Mouse (Mus musculus): ENCODE results near the gene Tnfrsf11a. TPM values are rescaled to one million over a fixed set of nuclear protein-coding genes. Genes with fewer than 3 reads are reported as not detected.

Gene Tnfrsf11a
- 0.36 and 0.82 TPM in 2 replicates for polyA plus RNA-seq (2014; fragmentation: Nextera tagmentation; extraction: Ambion mirVana)

GRCm38 (mm10) chr1:105780457-105781364 lies at the start of gene Tnfrsf11a:
Gene Tnfrsf11a, plus strand, starts transcription at chr1:105780718.
- Histone ChIP-seq H3K36me3 (ENCODE audit: control insufficient read depth, insufficient read depth, low read length) (no peaks in the 10 kb centered on the region), H3K4me3 (ENCODE audit: low read depth, low read length) (peak within 1 kb of the TSS; percentile 57), H3K9ac (replicated peaks; ENCODE audit: low read depth, low read length) (peak within 1 kb of the TSS; percentile 63), H3K27me3 (ENCODE audit: control insufficient read depth, insufficient read depth, low read length) (0 out of 2 replicates have a peak, but pooled peaks cover 6% of the 10 kb centered on the region), H3K9me3 (ENCODE audit: control insufficient read depth, low read length) (no peaks in the 10 kb centered on the region), H3K4me2 (ENCODE audit: low read depth, low read length) (peak within 1 kb of the TSS; percentile 92), H3K27ac (ENCODE audit: low read depth, low read length) (no peak within 1 kb of the TSS), H3K4me1 (ENCODE audit: control insufficient read depth, insufficient read depth, low read length) (no peaks in the 10 kb centered on the region)
- peak; percentile 88 for ATAC-seq (ENCODE audit: low read depth)
- WGBS: 4% methylated on average over 62 of the region's 77 CpGs

DNA sequence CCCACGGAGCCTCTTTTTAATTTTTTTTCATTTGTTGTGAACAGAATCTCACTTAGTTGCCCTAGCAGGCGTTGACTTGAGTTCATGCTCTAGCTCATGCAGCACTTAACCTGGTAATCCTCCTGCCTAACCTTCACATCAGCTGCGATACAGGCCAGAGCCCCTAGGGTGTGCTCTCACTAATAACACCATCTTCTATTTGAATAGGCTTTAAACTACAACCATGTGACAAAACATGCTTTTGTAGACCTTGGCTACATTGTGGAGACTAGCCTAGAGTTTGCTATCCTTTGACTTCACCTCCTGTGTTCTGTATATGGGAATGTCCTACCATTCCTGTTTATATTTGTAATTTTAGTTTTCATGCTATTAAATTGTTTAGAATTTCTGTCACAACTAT lies 45.2 kb upstream of the Tnfrsf11a start:
- 80% methylated on average over 3 of the region's 3 CpGs for WGBS
- H3K4me3 ChIP-seq (ENCODE audit: low read depth, low read length): no peak overlapping the region
- no peak overlapping the region for H3K4me2 ChIP-seq (ENCODE audit: low read depth, low read length)

DNA sequence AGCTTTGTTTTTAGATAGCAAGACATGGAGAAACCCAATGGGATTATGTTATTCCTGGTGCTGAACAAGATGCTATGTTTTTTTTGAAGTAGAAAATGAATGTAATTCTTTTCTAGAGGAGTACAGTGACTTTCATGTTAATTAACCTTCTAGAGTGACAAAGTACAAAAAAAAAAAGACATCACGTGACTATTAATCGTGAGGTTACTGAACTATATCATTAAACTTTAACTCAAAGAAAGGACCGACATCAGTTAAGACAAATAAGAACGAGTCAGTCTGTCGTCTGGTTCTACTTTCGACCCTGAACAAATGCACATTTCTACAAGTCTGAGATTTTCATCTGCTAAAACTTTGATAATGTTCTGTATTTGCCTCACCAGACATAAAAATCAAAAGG lies 42.2 kb upstream of the Tnfrsf11a start:
- H3K27me3 ChIP-seq (ENCODE audit: control insufficient read depth, insufficient read depth, low read length): no peaks in the 10 kb centered on the region
- ATAC-seq (ENCODE audit: low read depth): no peak
- 94% methylated on average over 6 of the region's 6 CpGs for WGBS
- no peaks in the 10 kb centered on the region for H3K4me1 ChIP-seq (ENCODE audit: control insufficient read depth, insufficient read depth, low read length)
- no peak overlapping the region for H3K4me2 ChIP-seq (ENCODE audit: low read depth, low read length)
- peaks cover 12% of the 10 kb centered on the region; the same call in 1 of the 2 replicates for H3K36me3 ChIP-seq (ENCODE audit: control insufficient read depth, insufficient read depth, low read length)
- H3K4me3 ChIP-seq (ENCODE audit: low read depth, low read length): no peak overlapping the region
- no peak overlapping the region for H3K9ac ChIP-seq (replicated peaks; ENCODE audit: low read depth, low read length)
- no peak overlapping the region for H3K27ac ChIP-seq (ENCODE audit: low read depth, low read length)
- no peaks in the 10 kb centered on the region for H3K9me3 ChIP-seq (ENCODE audit: control insufficient read depth, low read length)

More for the DNA sequence above, 45.2 kb upstream of the Tnfrsf11a start:
- Histone ChIP-seq H3K4me1 (ENCODE audit: control insufficient read depth, insufficient read depth, low read length) (no peaks in the 10 kb centered on the region), H3K27me3 (ENCODE audit: control insufficient read depth, insufficient read depth, low read length) (no peaks in the 10 kb centered on the region), H3K36me3 (ENCODE audit: control insufficient read depth, insufficient read depth, low read length) (peaks cover 10% of the 10 kb centered on the region; the same call in 1 of the 2 replicates), H3K9me3 (ENCODE audit: control insufficient read depth, low read length) (no peaks in the 10 kb centered on the region), H3K9ac (replicated peaks; ENCODE audit: low read depth, low read length) (no peak overlapping the region), H3K27ac (ENCODE audit: low read depth, low read length) (no peak overlapping the region)
- no peak for ATAC-seq (ENCODE audit: low read depth)

GRCm38 (mm10) chr1:105739493-105739892 lies 41.0 kb upstream of the Tnfrsf11a start:
- H3K9me3 ChIP-seq (ENCODE audit: control insufficient read depth, low read length): no peaks in the 10 kb centered on the region
- no peak overlapping the region for H3K4me3 ChIP-seq (ENCODE audit: low read depth, low read length)
- no peak overlapping the region for H3K27ac ChIP-seq (ENCODE audit: low read depth, low read length)
- no peaks in the 10 kb centered on the region for H3K27me3 ChIP-seq (ENCODE audit: control insufficient read depth, insufficient read depth, low read length)
- no peak overlapping the region for H3K9ac ChIP-seq (replicated peaks; ENCODE audit: low read depth, low read length)
- no peak for ATAC-seq (ENCODE audit: low read depth)
- H3K4me2 ChIP-seq (ENCODE audit: low read depth, low read length): no peak overlapping the region
- H3K36me3 ChIP-seq (ENCODE audit: control insufficient read depth, insufficient read depth, low read length): peaks cover 20% of the 10 kb centered on the region; the same call in 1 of the 2 replicates
- H3K4me1 ChIP-seq (ENCODE audit: control insufficient read depth, insufficient read depth, low read length): no peaks in the 10 kb centered on the region

- Histone ChIP-seq H3K9ac (replicated peaks; ENCODE audit: low read depth, low read length) (no peak overlapping the region), H3K4me3 (ENCODE audit: low read depth, low read length) (no peak overlapping the region), H3K4me2 (ENCODE audit: low read depth, low read length) (no peak overlapping the region), H3K27ac (ENCODE audit: low read depth, low read length) (no peak overlapping the region), H3K27me3 (ENCODE audit: control insufficient read depth, insufficient read depth, low read length) (no peaks in the 10 kb centered on the region), H3K9me3 (ENCODE audit: control insufficient read depth, low read length) (no peaks in the 10 kb centered on the region), H3K36me3 (ENCODE audit: control insufficient read depth, insufficient read depth, low read length) (peaks cover 30% of the 10 kb centered on the region; the same call in 1 of the 2 replicates), H3K4me1 (ENCODE audit: control insufficient read depth, insufficient read depth, low read length) (no peaks in the 10 kb centered on the region)
- no peak for ATAC-seq (ENCODE audit: low read depth)
- WGBS: 92% methylated on average over 1 of the region's 1 CpGs
These were observed 38.0 kb upstream of the Tnfrsf11a start for GRCm38 (mm10) chr1:105742481-105742880.

- Histone ChIP-seq H3K27ac (ENCODE audit: low read depth, low read length) (no peak overlapping the region), H3K27me3 (ENCODE audit: control insufficient read depth, insufficient read depth, low read length) (no peaks in the 10 kb centered on the region), H3K9ac (replicated peaks; ENCODE audit: low read depth, low read length) (no peak overlapping the region), H3K4me3 (ENCODE audit: low read depth, low read length) (no peak overlapping the region), H3K36me3 (ENCODE audit: control insufficient read depth, insufficient read depth, low read length) (peaks cover 33% of the 10 kb centered on the region), H3K4me1 (ENCODE audit: control insufficient read depth, insufficient read depth, low read length) (no peaks in the 10 kb centered on the region), H3K9me3 (ENCODE audit: control insufficient read depth, low read length) (no peaks in the 10 kb centered on the region), H3K4me2 (ENCODE audit: low read depth, low read length) (no peak overlapping the region)
- WGBS: 91% methylated on average over 1 of the region's 1 CpGs
- ATAC-seq (ENCODE audit: low read depth): no peak
These were observed 34.1 kb upstream of the Tnfrsf11a start for GRCm38 (mm10) chr1:105746444-105746843.

- H3K9me3 ChIP-seq (ENCODE audit: control insufficient read depth, low read length): no peaks in the 10 kb centered on the region
- H3K4me3 ChIP-seq (ENCODE audit: low read depth, low read length): no peak overlapping the region
- ATAC-seq (ENCODE audit: low read depth): no peak
- H3K36me3 ChIP-seq (ENCODE audit: control insufficient read depth, insufficient read depth, low read length): peaks cover 28% of the 10 kb centered on the region
- H3K27me3 ChIP-seq (ENCODE audit: control insufficient read depth, insufficient read depth, low read length): no peaks in the 10 kb centered on the region
- no peak overlapping the region for H3K9ac ChIP-seq (replicated peaks; ENCODE audit: low read depth, low read length)
- no peak overlapping the region for H3K27ac ChIP-seq (ENCODE audit: low read depth, low read length)
- WGBS: 91% methylated on average over 5 of the region's 5 CpGs
- no peaks in the 10 kb centered on the region for H3K4me1 ChIP-seq (ENCODE audit: control insufficient read depth, insufficient read depth, low read length)
- no peak overlapping the region for H3K4me2 ChIP-seq (ENCODE audit: low read depth, low read length)
These were observed 33.5 kb upstream of the Tnfrsf11a start for GRCm38 (mm10) chr1:105746858-105747596.

DNA sequence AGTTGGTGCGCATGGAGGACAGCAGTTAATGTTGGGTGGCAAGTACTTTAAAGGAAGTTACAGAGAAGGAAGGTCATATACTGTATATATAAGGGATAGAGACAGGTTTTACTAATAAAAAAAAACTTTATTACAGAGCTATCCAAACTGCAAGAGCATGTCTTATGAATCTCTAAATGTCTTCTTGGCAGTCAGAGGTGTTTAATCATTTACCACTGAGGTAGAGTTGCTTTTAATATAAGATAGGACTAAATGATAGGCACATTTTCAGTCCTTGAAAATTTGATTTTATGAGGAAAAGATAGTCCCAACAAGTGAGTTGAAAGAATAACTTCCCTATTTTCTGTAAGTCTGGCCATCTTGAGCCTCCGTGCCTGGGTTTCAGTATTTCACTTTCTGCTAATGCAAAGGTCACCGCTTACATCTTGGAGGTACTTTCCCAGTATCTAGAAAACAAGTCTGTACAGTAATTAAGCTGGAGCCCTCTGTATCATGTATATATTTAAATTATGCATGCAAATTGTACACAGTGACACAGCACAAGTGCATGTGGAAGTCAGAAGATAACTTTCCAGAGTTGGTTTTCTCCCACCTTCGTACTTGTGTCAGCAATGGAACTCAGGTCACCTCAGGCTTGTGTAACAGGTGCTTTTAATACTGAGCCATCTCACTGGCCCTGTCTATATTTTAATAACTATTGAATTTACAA lies 32.3 kb upstream of the Tnfrsf11a start:
- ATAC-seq (ENCODE audit: low read depth): no peak
- 98% methylated on average over 4 of the region's 4 CpGs for WGBS
- H3K9ac ChIP-seq (replicated peaks; ENCODE audit: low read depth, low read length): no peak overlapping the region
- H3K4me2 ChIP-seq (ENCODE audit: low read depth, low read length): no peak overlapping the region
- no peaks in the 10 kb centered on the region for H3K27me3 ChIP-seq (ENCODE audit: control insufficient read depth, insufficient read depth, low read length)
- H3K9me3 ChIP-seq (ENCODE audit: control insufficient read depth, low read length): no peaks in the 10 kb centered on the region
- no peak overlapping the region for H3K27ac ChIP-seq (ENCODE audit: low read depth, low read length)
- peaks cover 26% of the 10 kb centered on the region for H3K36me3 ChIP-seq (ENCODE audit: control insufficient read depth, insufficient read depth, low read length)
- H3K4me3 ChIP-seq (ENCODE audit: low read depth, low read length): no peak overlapping the region
- no peaks in the 10 kb centered on the region for H3K4me1 ChIP-seq (ENCODE audit: control insufficient read depth, insufficient read depth, low read length)

Data from neural tube, embryonic 14.5 days (tissue).